Mouse (Mus musculus) midbrain, embryonic 14.5 days (tissue): ENCODE data around the gene Rbsn. TPM values are rescaled to one million over a fixed set of nuclear protein-coding genes. Genes with fewer than 3 reads are reported as not detected.
A peak's percentile ranks its signal among the peaks of the same experiment; 100 is the strongest.

Experiments used
- ATAC-seq: fragments of 200-750 bp; cut with Nextera tagmentation; 2 replicates; pipeline ENCODE4 v1.8.0; 2017; ENCODE audit warnings: moderate number of reproducible peaks, moderate library complexity; ENCODE audit not compliant: low FRiP score, low TSS enrichment
- DNase-seq: peaks from one replicate; pipeline ENCODE4 v3.0.0-alpha.2; 2015
- H3K27ac ChIP-seq: fragments of 300-500 bp; sonication (generic); replicated peaks from 2 replicates; pipeline ENCODE4 v1.5.1; 2014; ENCODE audit warnings: mild to moderate bottlenecking, low read depth, low read length, moderate library complexity
- H3K27me3 ChIP-seq: fragments of 300-500 bp; sonication (generic); 2 replicates; pipeline ENCODE4 v1.6.1; 2014; ENCODE audit warnings: low read length, control low read depth, mixed read lengths; ENCODE audit not compliant: control insufficient read depth, insufficient read depth
- H3K36me3 ChIP-seq: fragments of 300-500 bp; sonication (generic); 2 replicates; pipeline ENCODE4 v1.6.1; 2014; ENCODE audit warnings: low read length, control low read depth; ENCODE audit not compliant: control insufficient read depth, insufficient read depth
- H3K4me1 ChIP-seq: fragments of 300-500 bp; sonication (generic); 2 replicates; pipeline ENCODE4 v1.6.1; 2014; ENCODE audit warnings: mild to moderate bottlenecking, antibody characterized with exemption, low read length, control low read depth; ENCODE audit not compliant: control insufficient read depth, insufficient read depth
- H3K4me2 ChIP-seq: fragments of 300-500 bp; sonication (generic); 2 replicates; pipeline ENCODE4 v1.6.1; 2014; ENCODE audit warnings: mild to moderate bottlenecking, low read length, moderate library complexity
- H3K4me3 ChIP-seq: fragments of 300-500 bp; sonication (generic); replicated peaks from 2 replicates; pipeline ENCODE4 v1.5.1; 2014; ENCODE audit warnings: low read depth, low read length
- H3K9ac ChIP-seq: fragments of 300-500 bp; sonication (generic); replicated peaks from 2 replicates; pipeline ENCODE4 v1.6.1; 2014; ENCODE audit warnings: mild to moderate bottlenecking, low read length, moderate library complexity
- H3K9me3 ChIP-seq: fragments of 300-500 bp; sonication (generic); 2 replicates; pipeline ENCODE4 v1.6.1; 2016; ENCODE audit warnings: low read length, control low read depth, mixed read lengths; ENCODE audit not compliant: control insufficient read depth
- WGBS: fragments of 180-500 bp; shearing (Covaris S2); extraction: QIAGEN DNeasy Blood & Tissue Kit; methylation state at CpG from one replicate; pipeline ENCODE4 v1.1.7; 2014; 5-methylcytosine and 5-hydroxymethylcytosine counted together
- polyA plus RNA-seq: library from polyadenylated mRNA; unstranded; fragments of >200 nt; fragmentation: Nextera tagmentation; extraction: Ambion mirVana; gene quantifications from 2 replicates; pipeline ENCODE4 v1.2.1, GENCODE M21; 2014

Rbsn gene
- polyA plus RNA-seq, 1 experiment from 2014 or later = 28.5 TPM

- H3K4me3 ChIP-seq = peak overlapping the region; percentile 85
- peaks cover 11% of the 10 kb centered on the region for H3K36me3 ChIP-seq
- no peaks in the 10 kb centered on the region for H3K9me3 ChIP-seq
- peak overlapping the region; percentile 94 for H3K4me2 ChIP-seq
- ATAC-seq (peak; percentile 86), DNase-seq (no peak)
- H3K4me1 ChIP-seq = peaks cover 11% of the 10 kb centered on the region
- under 1% methylated on average over 48 of the region's 48 CpGs for WGBS
- H3K9ac ChIP-seq = peak overlapping the region; percentile 87
- H3K27me3 ChIP-seq = no peaks in the 10 kb centered on the region
- H3K27ac ChIP-seq = peak overlapping the region; percentile 91
These were observed 511 bp downstream of the Rbsn start for GRCm38 (mm10) chr6:92214055-92214772.

- Histone ChIP-seq H3K9me3 (no peaks in the 10 kb centered on the region), H3K4me2 (no peak overlapping the region), H3K9ac (no peak overlapping the region), H3K4me1 (no peaks in the 10 kb centered on the region), H3K4me3 (no peak overlapping the region), H3K27ac (no peak overlapping the region), H3K27me3 (no peaks in the 10 kb centered on the region), H3K36me3 (peaks cover 81% of the 10 kb centered on the region)
- WGBS = 96% methylated on average over 8 of the region's 8 CpGs
- ATAC-seq (no peak), DNase-seq (no peak)
These were observed 15.3 kb downstream of the Rbsn start for GRCm38 (mm10) chr6:92199414-92199813.

GRCm38 (mm10) chr6:92184178-92184577, 30.5 kb downstream of the Rbsn start:
- 5% methylated on average over 10 of the region's 10 CpGs for WGBS
- Histone ChIP-seq H3K27ac (peak overlapping the region; percentile 50), H3K36me3 (peaks cover 32% of the 10 kb centered on the region), H3K9ac (peak overlapping the region; percentile 68), H3K4me2 (peak overlapping the region; percentile 78), H3K27me3 (no peaks in the 10 kb centered on the region), H3K4me1 (peaks cover 10% of the 10 kb centered on the region), H3K4me3 (peak overlapping the region; percentile 72), H3K9me3 (0 out of 2 replicates have a peak, but pooled peaks cover 3% of the 10 kb centered on the region)
- no peak for DNase-seq
- ATAC-seq = peak; percentile 71; the same call in 1 of the 2 replicates

- Histone ChIP-seq H3K27me3 (no peaks in the 10 kb centered on the region), H3K9ac (peak within 1 kb of the TSS; percentile 68), H3K36me3 (peaks cover 32% of the 10 kb centered on the region), H3K4me2 (peak within 1 kb of the TSS; percentile 78), H3K4me1 (peaks cover 10% of the 10 kb centered on the region), H3K9me3 (0 out of 2 replicates have a peak, but pooled peaks cover 4% of the 10 kb centered on the region), H3K4me3 (peak within 1 kb of the TSS; percentile 72), H3K27ac (peak within 1 kb of the TSS; percentile 50)
- under 1% methylated on average over 42 of the region's 42 CpGs for WGBS
- peak; percentile 94 for DNase-seq
- peak; percentile 90 for ATAC-seq
These were observed 31.0 kb downstream of the Rbsn start, which contains the start of gene Mrps25 for GRCm38 (mm10) chr6:92183621-92184131. TSS of gene Mrps25 (minus strand) at chr6:92184033.

GRCm38 (mm10) chr6:92176450-92176849, 38.3 kb downstream of the Rbsn start:
- H3K4me1 ChIP-seq = no peaks in the 10 kb centered on the region
- no peak overlapping the region for H3K4me2 ChIP-seq
- peaks cover 63% of the 10 kb centered on the region for H3K36me3 ChIP-seq
- ATAC-seq (no peak), DNase-seq (no peak)
- H3K27ac ChIP-seq = no peak overlapping the region
- no peak overlapping the region for H3K9ac ChIP-seq
- H3K4me3 ChIP-seq = no peak overlapping the region
- 97% methylated on average over 1 of the region's 1 CpGs for WGBS
- H3K27me3 ChIP-seq = no peaks in the 10 kb centered on the region
- 0 out of 2 replicates have a peak, but pooled peaks cover 4% of the 10 kb centered on the region for H3K9me3 ChIP-seq

- H3K4me3 ChIP-seq = no peak overlapping the region
- H3K9me3 ChIP-seq = no peaks in the 10 kb centered on the region
- no peak overlapping the region for H3K9ac ChIP-seq
- no peaks in the 10 kb centered on the region for H3K4me1 ChIP-seq
- H3K27ac ChIP-seq = no peak overlapping the region
- WGBS = 87% methylated on average over 1 of the region's 1 CpGs
- H3K27me3 ChIP-seq = no peaks in the 10 kb centered on the region
- DNase-seq = no peak
- ATAC-seq = no peak
- H3K36me3 ChIP-seq = peaks cover 95% of the 10 kb centered on the region
- no peak overlapping the region for H3K4me2 ChIP-seq
These were observed 52.0 kb downstream of the Rbsn start for GRCm38 (mm10) chr6:92162724-92163123.

GRCm38 (mm10) chr6:92158801-92159200, 55.9 kb downstream of the Rbsn start:
- Histone ChIP-seq H3K36me3 (peaks cover 98% of the 10 kb centered on the region), H3K4me1 (no peaks in the 10 kb centered on the region), H3K4me3 (no peak overlapping the region), H3K9ac (no peak overlapping the region), H3K9me3 (no peaks in the 10 kb centered on the region), H3K4me2 (no peak overlapping the region), H3K27me3 (no peaks in the 10 kb centered on the region), H3K27ac (no peak overlapping the region)
- ATAC-seq (no peak), DNase-seq (no peak)
- WGBS = 98% methylated on average over 3 of the region's 3 CpGs

GRCm38 (mm10) chr6:92153774-92154173, 61.0 kb downstream of the Rbsn start:
- WGBS = 96% methylated on average over 1 of the region's 1 CpGs
- Histone ChIP-seq H3K4me1 (no peaks in the 10 kb centered on the region), H3K4me3 (no peak overlapping the region), H3K9ac (no peak overlapping the region), H3K9me3 (no peaks in the 10 kb centered on the region), H3K36me3 (peaks cover 85% of the 10 kb centered on the region), H3K27ac (no peak overlapping the region), H3K4me2 (no peak overlapping the region), H3K27me3 (no peaks in the 10 kb centered on the region)
- ATAC-seq = no peak
- no peak for DNase-seq

- no peaks in the 10 kb centered on the region for H3K27me3 ChIP-seq
- no peak overlapping the region for H3K4me3 ChIP-seq
- no peaks in the 10 kb centered on the region for H3K4me1 ChIP-seq
These were observed 68.8 kb downstream of the Rbsn start for GRCm38 (mm10) chr6:92145881-92146280.

More at GRCm38 (mm10) chr6:92145881-92146280, 68.8 kb downstream of the Rbsn start:
- H3K27ac ChIP-seq = no peak overlapping the region
- no peak for DNase-seq
- no peaks in the 10 kb centered on the region for H3K9me3 ChIP-seq
- 95% methylated on average over 4 of the region's 4 CpGs for WGBS
- peaks cover 23% of the 10 kb centered on the region for H3K36me3 ChIP-seq
- no peak overlapping the region for H3K9ac ChIP-seq
- H3K4me2 ChIP-seq = no peak overlapping the region
- ATAC-seq = no peak
